Mouse (Mus musculus) frontal cortex, postnatal 10 days (tissue): ENCODE data around the gene Itgal.

Source experiments
- DNase-seq, 2 experiments: peaks; one replicate each; pipeline ENCODE4 v3.0.0; 2022; ENCODE audit warnings: low spot score in 2 of 2, mixed read lengths in 1 of 2

Itgal gene

DNA sequence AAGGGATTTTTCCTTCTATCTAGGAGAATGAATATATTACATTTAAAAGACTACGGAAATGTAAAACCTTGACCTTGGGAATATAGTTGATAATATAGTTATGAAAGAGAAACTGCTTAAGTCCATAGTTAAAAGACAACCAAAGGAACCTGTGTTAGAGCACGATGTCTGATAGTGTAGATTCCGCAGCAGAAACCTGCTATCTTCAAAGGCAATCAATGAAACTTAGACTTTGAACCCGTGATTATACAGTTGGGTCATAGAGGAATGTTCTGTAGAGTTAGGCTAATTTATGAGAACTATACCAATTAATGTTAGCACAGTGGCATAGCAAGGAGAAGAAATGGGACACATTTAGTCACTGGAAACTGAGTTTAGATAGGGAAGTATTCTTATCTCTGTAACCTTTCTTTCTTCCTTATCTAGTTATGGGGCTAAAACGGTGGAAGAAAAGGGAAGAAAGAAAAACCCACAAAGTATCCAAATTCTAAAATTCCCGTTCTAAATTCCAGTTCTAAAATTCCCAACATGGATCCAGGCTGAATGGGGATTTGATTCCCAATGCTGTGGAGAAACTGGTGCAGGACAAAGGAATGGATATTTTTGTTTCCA, 82.4 kb downstream of the Itgal start:
- DNase-seq = no peak
